Mouse (Mus musculus): Measurements from ENCODE around the gene Spata5.

DNA sequence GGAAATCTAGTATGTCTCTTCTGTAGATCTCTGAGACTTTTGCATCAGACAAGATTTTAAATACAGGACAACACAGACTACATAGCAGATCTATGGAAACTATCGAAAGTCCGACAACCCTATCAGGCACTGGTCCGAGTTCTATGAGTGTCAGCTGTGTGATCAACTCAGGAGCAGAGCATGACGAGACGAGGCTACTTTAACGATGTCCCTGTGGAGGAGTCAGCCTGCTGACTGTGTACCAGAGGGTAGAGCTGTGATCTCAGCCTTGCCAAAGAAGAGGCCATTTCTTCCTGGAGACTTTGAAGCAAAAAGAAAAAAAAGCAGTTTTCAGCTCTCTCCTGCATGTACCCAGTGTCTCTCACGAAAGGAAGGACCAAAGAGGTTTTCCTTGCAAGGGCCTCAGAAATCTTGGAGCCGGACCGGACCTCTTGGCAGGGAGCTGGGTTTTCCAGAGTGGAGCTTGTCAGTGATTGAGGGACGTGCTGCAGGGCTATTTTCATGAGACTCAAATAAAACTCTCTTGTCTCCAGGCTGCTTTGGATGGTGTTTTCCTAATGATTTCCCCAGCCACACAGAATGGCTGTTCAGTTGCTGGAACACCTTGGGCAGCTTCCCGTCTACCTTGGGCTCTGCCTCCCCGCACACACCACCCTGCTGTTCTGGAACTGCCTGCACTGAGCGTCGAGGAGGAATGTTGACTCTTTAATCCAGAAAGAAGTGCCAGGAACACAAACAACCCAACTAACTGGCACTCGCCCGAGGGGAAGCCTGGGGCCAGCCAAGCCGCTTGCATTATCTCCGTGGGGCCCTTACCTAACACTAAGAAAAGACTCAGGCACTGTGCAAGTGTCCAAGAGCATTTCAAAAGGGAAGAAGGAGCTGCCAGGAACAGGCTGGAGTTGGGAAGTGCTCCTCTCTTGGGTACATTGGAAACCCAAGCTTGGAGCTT, 39.5 kb upstream of the Spata5 start:
- no peak for TF ChIP-seq POLR2A (IDR thresholded peaks at IDR 0.05; ENCODE audit: borderline replicate concordance, low read depth, low read length)
- TF ChIP-seq CTCF (IDR thresholded peaks at IDR 0.05; ENCODE audit: low read depth, low read length) = no peak

All from bone marrow macrophage, adult 2 months (primary cell).